Mouse (Mus musculus) MN1 (cell line): ENCODE data around the gene Tmem253.

Source experiments
- DNase-seq: peaks from one replicate; pipeline ENCODE4 v3.0.0-alpha.2; 2016; ENCODE audit warnings: low spot score

The Tmem253 gene

GRCm38 (mm10) chr14:52008321-52009203 lies 6.9 kb upstream of the Tmem253 start:
- DNase-seq, result peak; percentile 89

- no peak for DNase-seq
Observed at GRCm38 (mm10) chr14:52009361-52009760, 6.1 kb upstream of the Tmem253 start.

GRCm38 (mm10) chr14:52009841-52010240 lies 5.6 kb upstream of the Tmem253 start:
- no peak for DNase-seq

- peak; percentile 73 for DNase-seq
Observed at GRCm38 (mm10) chr14:52010446-52011111, 4.9 kb upstream of the Tmem253 start.

GRCm38 (mm10) chr14:52011683-52012082 lies 3.8 kb upstream of the Tmem253 start:
- no peak for DNase-seq

- no peak for DNase-seq
Observed at GRCm38 (mm10) chr14:52012085-52012484, 3.4 kb upstream of the Tmem253 start.

- DNase-seq, result no peak
Observed at GRCm38 (mm10) chr14:52012553-52012952, 2.9 kb upstream of the Tmem253 start.

GRCm38 (mm10) chr14:52013021-52013610 lies 2.3 kb upstream of the Tmem253 start:
- DNase-seq, result no peak

GRCm38 (mm10) chr14:52013771-52014219 lies 1.7 kb upstream of the Tmem253 start:
- DNase-seq, result peak; percentile 48

GRCm38 (mm10) chr14:52014271-52014760 lies 1.1 kb upstream of the Tmem253 start:
- DNase-seq, result no peak

- peak; percentile 59 for DNase-seq
Observed at GRCm38 (mm10) chr14:52014761-52015311, 622 bp upstream of the Tmem253 start.

- no peak for DNase-seq
Observed at GRCm38 (mm10) chr14:52016625-52017405, 1.4 kb downstream of the Tmem253 start.

- DNase-seq, result no peak
Observed at GRCm38 (mm10) chr14:52017662-52018061, 2.2 kb downstream of the Tmem253 start.

GRCm38 (mm10) chr14:52018248-52019050 lies 3.0 kb downstream of the Tmem253 start:
- no peak for DNase-seq

- DNase-seq, result no peak
Observed at GRCm38 (mm10) chr14:52019051-52019589, 3.7 kb downstream of the Tmem253 start.

- peak; percentile 98 for DNase-seq
Observed at GRCm38 (mm10) chr14:52019590-52020340, 4.3 kb downstream of the Tmem253 start.

- DNase-seq, result peak; percentile 91
Observed at GRCm38 (mm10) chr14:52020486-52021137, 5.2 kb downstream of the Tmem253 start, which contains the start of gene Zfp219. Gene Zfp219 (minus strand): TSS chr14:52020733.

GRCm38 (mm10) chr14:52021138-52021529 lies 5.7 kb downstream of the Tmem253 start:
- no peak for DNase-seq
